Mouse (Mus musculus) E14TG2a.4 (cell line): ENCODE measurements around the gene Agfg1.
"Not testable (repeated sequence)": the region's sequence is repeated elsewhere in the genome, so short reads cannot be mapped to it uniquely, and the experiment has no call there.

Experiments used
- H3K27me3 ChIP-seq: 2 replicates; pipeline ENCODE4 v1.6.1; 2014; ENCODE audit warnings: low read length, control low read depth; ENCODE audit not compliant: insufficient read depth
- H3K36me3 ChIP-seq: 2 replicates; pipeline ENCODE4 v1.6.1; 2014; ENCODE audit warnings: low read length, control low read depth; ENCODE audit not compliant: insufficient read depth
- H3K4me1 ChIP-seq: replicated peaks from 2 replicates; pipeline ENCODE4 v1.6.1; 2014; ENCODE audit warnings: low read depth, low read length, control low read depth
- H3K4me3 ChIP-seq: replicated peaks from 2 replicates; pipeline ENCODE4 v1.5.1; 2014; ENCODE audit warnings: mild to moderate bottlenecking, low read length
- H3K9me3 ChIP-seq: 2 replicates; pipeline ENCODE4 v1.6.1; 2014; ENCODE audit warnings: low read length, control low read depth
- CTCF ChIP-seq: conservative IDR thresholded peaks from 2 replicates; pipeline ENCODE4 v1.5.1; 2014; ENCODE audit warnings: low read length
- NANOG ChIP-seq: IDR thresholded peaks from 2 replicates; pipeline ENCODE4 v1.6.1; 2014; ENCODE audit warnings: borderline replicate concordance, low read length, mixed read lengths
- POU5F1 ChIP-seq: IDR thresholded peaks from 2 replicates; pipeline ENCODE4 v1.6.1; 2014; ENCODE audit warnings: low read length, borderline replicate concordance

Gene Agfg1

GRCm38 (mm10) chr1:82938666-82939065, 99.4 kb downstream of the Agfg1 start:
- TF ChIP-seq POU5F1, result no peak
- TF ChIP-seq NANOG, result no peak
- TF ChIP-seq CTCF, result no peak
- H3K9me3 ChIP-seq, result peaks cover 86% of the 10 kb centered on the region
- no peaks in the 10 kb centered on the region for H3K4me1 ChIP-seq
- H3K36me3 ChIP-seq, result no peaks in the 10 kb centered on the region
- no peaks in the 10 kb centered on the region for H3K27me3 ChIP-seq
- no peak overlapping the region for H3K4me3 ChIP-seq

- H3K36me3 ChIP-seq, H3K4me1 ChIP-seq, H3K27me3 ChIP-seq, H3K4me3 ChIP-seq: not testable (repeated sequence)
- H3K9me3 ChIP-seq, result peaks cover 48% of the 10 kb centered on the region
These were observed 103.2 kb downstream of the Agfg1 start for GRCm38 (mm10) chr1:82942505-82942904.

GRCm38 (mm10) chr1:82943295-82943694, 104.0 kb downstream of the Agfg1 start, which contains the start of gene A030003K21Rik:
Gene A030003K21Rik (minus strand): TSS chr1:82943388.
- H3K27me3 ChIP-seq, H3K36me3 ChIP-seq, H3K4me1 ChIP-seq, H3K4me3 ChIP-seq: not testable (repeated sequence)
- H3K9me3 ChIP-seq, result peaks cover 41% of the 10 kb centered on the region

- peaks cover 17% of the 10 kb centered on the region for H3K4me1 ChIP-seq
- not testable (repeated sequence) for H3K27me3 ChIP-seq, H3K4me3 ChIP-seq, H3K36me3 ChIP-seq
- H3K9me3 ChIP-seq, result peaks cover 13% of the 10 kb centered on the region
These were observed 106.7 kb downstream of the Agfg1 start for GRCm38 (mm10) chr1:82946029-82946428.

- Histone ChIP-seq H3K36me3 (no peaks in the 10 kb centered on the region), H3K4me3 (no peak overlapping the region), H3K9me3 (no peaks in the 10 kb centered on the region), H3K4me1 (peaks cover 17% of the 10 kb centered on the region), H3K27me3 (no peaks in the 10 kb centered on the region)
- TF ChIP-seq CTCF, result no peak
- TF ChIP-seq POU5F1, result no peak
- no peak; the same call in 1 of the 2 replicates for TF ChIP-seq NANOG
These were observed 109.3 kb downstream of the Agfg1 start for GRCm38 (mm10) chr1:82948601-82949000.
